Mouse (Mus musculus): ENCODE measurements around the gene Slc35f6. TPM values are rescaled to one million over a fixed set of nuclear protein-coding genes. Genes with fewer than 3 reads are reported as not detected.
A peak's percentile ranks its signal among the peaks of the same experiment; 100 is the strongest.
"Not testable (repeated sequence)": the region's sequence is repeated elsewhere in the genome, so short reads cannot be mapped to it uniquely, and the experiment has no call there.

The Slc35f6 gene
- polyA plus RNA-seq, 1 experiment from 2014 or later = 28.0 TPM

- Histone ChIP-seq H3K4me2 (peak overlapping the region; percentile 88), H3K36me3 (no peaks in the 10 kb centered on the region), H3K9ac (peak overlapping the region; percentile 69), H3K27me3 (no peaks in the 10 kb centered on the region), H3K4me3 (peak overlapping the region; percentile 74), H3K27ac (replicated peaks) (peak overlapping the region; percentile 65; the same call in 1 of the 2 replicates), H3K4me1 (replicated peaks) (peaks cover 18% of the 10 kb centered on the region), H3K9me3 (no peaks in the 10 kb centered on the region)
- 68% methylated on average over 6 of the region's 6 CpGs for whole genome bisulfite sequencing
- ATAC-seq (ENCODE audit: low read depth) = 0 out of 2 replicates have a peak, but pooled peaks have one; percentile 8
Measured at GRCm38 (mm10) chr5:30665968-30666367, 18.2 kb downstream of the Slc35f6 start.

GRCm38 (mm10) chr5:30666391-30667195, 18.9 kb downstream of the Slc35f6 start, which contains the start of gene Cenpa:
Gene Cenpa (plus strand): TSS chr5:30666777.
- H3K9ac ChIP-seq = peak within 1 kb of the TSS; percentile 78
- no peaks in the 10 kb centered on the region for H3K9me3 ChIP-seq
- ATAC-seq (ENCODE audit: low read depth) = peak; percentile 96
- H3K36me3 ChIP-seq = no peaks in the 10 kb centered on the region
- H3K27ac ChIP-seq (replicated peaks) = peak within 1 kb of the TSS; percentile 65
- H3K4me2 ChIP-seq = peak within 1 kb of the TSS; percentile 88
- H3K4me1 ChIP-seq (replicated peaks) = peaks cover 18% of the 10 kb centered on the region
- H3K27me3 ChIP-seq = no peaks in the 10 kb centered on the region
- H3K4me3 ChIP-seq = peak within 1 kb of the TSS; percentile 74
- under 1% methylated on average over 40 of the region's 40 CpGs for WGBS

- no peak for ATAC-seq (ENCODE audit: low read depth)
- Histone ChIP-seq H3K4me3 (peak overlapping the region; percentile 74), H3K4me1 (replicated peaks) (peaks cover 18% of the 10 kb centered on the region), H3K9ac (peak overlapping the region; percentile 78), H3K4me2 (peak overlapping the region; percentile 88), H3K36me3 (no peaks in the 10 kb centered on the region; the same call in 1 of the 2 replicates), H3K27ac (replicated peaks) (no peak overlapping the region), H3K27me3 (no peaks in the 10 kb centered on the region), H3K9me3 (no peaks in the 10 kb centered on the region)
- under 1% methylated on average over 13 of the region's 13 CpGs for WGBS
Measured at GRCm38 (mm10) chr5:30667215-30667614, 19.5 kb downstream of the Slc35f6 start.

- H3K4me3 ChIP-seq = peak overlapping the region; percentile 74
- peak overlapping the region; percentile 88 for H3K4me2 ChIP-seq
- no peaks in the 10 kb centered on the region for H3K27me3 ChIP-seq
- H3K27ac ChIP-seq (replicated peaks) = no peak overlapping the region
- H3K4me1 ChIP-seq (replicated peaks) = peaks cover 18% of the 10 kb centered on the region
- no peak for ATAC-seq (ENCODE audit: low read depth)
- H3K36me3 ChIP-seq = peaks cover 2% of the 10 kb centered on the region
- no peaks in the 10 kb centered on the region for H3K9me3 ChIP-seq
- peak overlapping the region; percentile 78 for H3K9ac ChIP-seq
- 7% methylated on average over 3 of the region's 3 CpGs for WGBS
Measured at GRCm38 (mm10) chr5:30667686-30668085, 20.0 kb downstream of the Slc35f6 start.

- H3K27ac ChIP-seq (replicated peaks) = no peak overlapping the region
- H3K36me3 ChIP-seq = peaks cover 4% of the 10 kb centered on the region
- no peak for ATAC-seq (ENCODE audit: low read depth)
- WGBS = 93% methylated on average over 9 of the region's 9 CpGs
- no peaks in the 10 kb centered on the region for H3K27me3 ChIP-seq
- H3K4me1 ChIP-seq (replicated peaks) = peaks cover 18% of the 10 kb centered on the region
- H3K4me2 ChIP-seq = peak overlapping the region; percentile 88; the same call in 1 of the 2 replicates
- no peak overlapping the region for H3K4me3 ChIP-seq
- H3K9ac ChIP-seq = 0 out of 2 replicates have a peak overlapping the region, but pooled peaks have one; percentile 26
- H3K9me3 ChIP-seq = no peaks in the 10 kb centered on the region
Measured at GRCm38 (mm10) chr5:30668637-30669495, 21.1 kb downstream of the Slc35f6 start.

GRCm38 (mm10) chr5:30669496-30669830, 21.7 kb downstream of the Slc35f6 start:
- H3K9ac ChIP-seq = no peak overlapping the region

GRCm38 (mm10) chr5:30670091-30670490, 22.4 kb downstream of the Slc35f6 start:
- no peak overlapping the region for H3K27ac ChIP-seq (replicated peaks)
- no peak overlapping the region for H3K4me2 ChIP-seq
- no peaks in the 10 kb centered on the region for H3K9me3 ChIP-seq
- H3K4me3 ChIP-seq = no peak overlapping the region
- ATAC-seq (ENCODE audit: low read depth) = no peak
- H3K36me3 ChIP-seq = peaks cover 4% of the 10 kb centered on the region
- H3K4me1 ChIP-seq (replicated peaks) = peaks cover 18% of the 10 kb centered on the region
- H3K9ac ChIP-seq = no peak overlapping the region
- no peaks in the 10 kb centered on the region for H3K27me3 ChIP-seq
- 94% methylated on average over 7 of the region's 7 CpGs for WGBS

More at GRCm38 (mm10) chr5:30669496-30669830, 21.7 kb downstream of the Slc35f6 start:
- H3K9me3 ChIP-seq = no peaks in the 10 kb centered on the region
- peaks cover 18% of the 10 kb centered on the region for H3K4me1 ChIP-seq (replicated peaks)
- H3K27me3 ChIP-seq = no peaks in the 10 kb centered on the region
- 92% methylated on average over 3 of the region's 3 CpGs for WGBS
- ATAC-seq (ENCODE audit: low read depth) = no peak
- H3K4me3 ChIP-seq = no peak overlapping the region
- peaks cover 4% of the 10 kb centered on the region for H3K36me3 ChIP-seq
- no peak overlapping the region for H3K27ac ChIP-seq (replicated peaks)
- no peak overlapping the region for H3K4me2 ChIP-seq

- no peak overlapping the region for H3K9ac ChIP-seq
- WGBS = 84% methylated on average over 7 of the region's 7 CpGs
- H3K4me2 ChIP-seq = no peak overlapping the region
- no peaks in the 10 kb centered on the region for H3K9me3 ChIP-seq
- ATAC-seq (ENCODE audit: low read depth) = no peak
- H3K27me3 ChIP-seq = no peaks in the 10 kb centered on the region
- no peaks in the 10 kb centered on the region for H3K4me1 ChIP-seq (replicated peaks)
- H3K4me3 ChIP-seq = no peak overlapping the region
- peaks cover 4% of the 10 kb centered on the region for H3K36me3 ChIP-seq
- H3K27ac ChIP-seq (replicated peaks) = no peak overlapping the region
Measured at GRCm38 (mm10) chr5:30674001-30674400, 26.3 kb downstream of the Slc35f6 start.

GRCm38 (mm10) chr5:30676800-30677199, 29.1 kb downstream of the Slc35f6 start:
- no peak for ATAC-seq (ENCODE audit: low read depth)
- Histone ChIP-seq H3K4me2 (no peak overlapping the region), H3K27me3 (no peaks in the 10 kb centered on the region)

GRCm38 (mm10) chr5:30678069-30678468, 30.3 kb downstream of the Slc35f6 start:
- H3K36me3 ChIP-seq; ATAC-seq (ENCODE audit: low read depth): not testable (repeated sequence)
- WGBS = 97% methylated on average over 3 of the region's 3 CpGs

More at GRCm38 (mm10) chr5:30676800-30677199, 29.1 kb downstream of the Slc35f6 start:
- Histone ChIP-seq H3K9ac (no peak overlapping the region), H3K27ac (replicated peaks) (no peak overlapping the region), H3K4me1 (replicated peaks) (no peaks in the 10 kb centered on the region), H3K36me3 (peaks cover 4% of the 10 kb centered on the region), H3K9me3 (no peaks in the 10 kb centered on the region), H3K4me3 (no peak overlapping the region)
- 83% methylated on average over 7 of the region's 7 CpGs for WGBS

GRCm38 (mm10) chr5:30678722-30679296, 31.1 kb downstream of the Slc35f6 start:
- Histone ChIP-seq H3K27ac (replicated peaks) (no peak overlapping the region), H3K27me3 (no peaks in the 10 kb centered on the region), H3K36me3 (no peaks in the 10 kb centered on the region), H3K9ac (no peak overlapping the region), H3K4me1 (replicated peaks) (no peaks in the 10 kb centered on the region), H3K9me3 (no peaks in the 10 kb centered on the region), H3K4me2 (no peak overlapping the region), H3K4me3 (no peak overlapping the region)
- WGBS = 95% methylated on average over 4 of the region's 4 CpGs
- ATAC-seq (ENCODE audit: low read depth) = no peak

More at GRCm38 (mm10) chr5:30678069-30678468, 30.3 kb downstream of the Slc35f6 start:
- H3K27me3 ChIP-seq; H3K4me2 ChIP-seq; H3K4me3 ChIP-seq; H3K9me3 ChIP-seq; H3K27ac ChIP-seq (replicated peaks); H3K9ac ChIP-seq; H3K4me1 ChIP-seq (replicated peaks): not testable (repeated sequence)
